Mouse (Mus musculus): ENCODE results near the gene Gm5089.

GRCm38 (mm10) chr14:122452701-122453387 is 1.9 kb upstream of the Gm5089 start:
- TF ChIP-seq CTCF (IDR thresholded peaks at IDR 0.05; ENCODE audit: borderline replicate concordance, extremely low read depth, insufficient read depth, insufficient read length) = no peak
- TF ChIP-seq POLR2A (IDR thresholded peaks at IDR 0.05; ENCODE audit: borderline replicate concordance, extremely low read depth, insufficient read depth, insufficient read length, poor library complexity, severe bottlenecking) = no peak
